Mouse (Mus musculus): ENCODE measurements at regions not wholly inside any gene's neighbourhood (a gene's known extent, or its start where the extent isn't known, plus 50 kb on each side); places are given as distances from the start of the nearest gene placed in this dataset.
A peak's percentile ranks its signal among the peaks of the same experiment; 100 is the strongest.

DNA sequence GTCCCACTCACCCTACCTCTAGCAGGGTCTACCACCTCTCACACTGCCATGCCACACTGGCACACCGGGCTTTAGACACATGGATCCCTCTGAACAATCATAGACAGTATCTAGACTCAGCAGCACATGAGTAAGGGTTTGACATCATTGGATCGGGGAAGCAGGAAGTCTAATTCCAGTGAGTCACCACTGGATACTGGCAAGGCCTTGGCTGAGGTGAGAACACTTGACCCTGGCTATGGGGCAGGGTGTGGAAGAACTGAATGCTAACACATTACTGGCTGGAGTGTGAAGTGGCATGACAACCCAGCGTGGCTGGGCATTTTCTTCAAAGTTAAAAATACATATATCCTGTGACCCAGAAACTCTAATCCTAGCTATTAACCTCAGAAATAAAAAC lies 114.4 kb downstream of the H2afy start:
- DNase-seq (ENCODE audit: extremely low spot score in 1 of 2, low spot score in 2 of 2) = no peak
- intact Hi-C loops (cut with DNase I) = no loop called here

DNA sequence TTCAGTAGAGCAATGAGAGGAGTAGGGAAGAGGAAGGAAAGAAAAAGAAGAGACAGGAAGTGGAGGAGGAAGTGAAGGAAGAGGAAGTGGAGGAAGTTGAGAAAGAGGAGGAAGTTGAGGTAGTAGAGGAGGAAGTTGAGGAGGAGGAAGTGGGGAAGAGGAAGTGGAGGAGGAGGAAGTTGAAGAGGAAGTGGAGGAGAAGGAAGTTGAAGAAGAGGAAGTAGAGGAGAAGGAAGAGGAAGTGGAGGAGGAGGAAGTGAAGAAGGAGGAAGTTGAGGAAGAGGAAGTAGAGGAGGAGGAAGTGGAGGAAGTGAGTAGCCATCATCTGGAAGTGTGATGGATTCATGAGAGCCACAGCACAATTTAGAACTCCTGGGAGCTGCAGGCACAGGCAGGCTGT lies 122.2 kb downstream of the H2afy start:
- intact Hi-C loops (cut with DNase I) = no loop called here
- DNase-seq (ENCODE audit: extremely low spot score in 1 of 2, low spot score in 2 of 2) = no peak

DNA sequence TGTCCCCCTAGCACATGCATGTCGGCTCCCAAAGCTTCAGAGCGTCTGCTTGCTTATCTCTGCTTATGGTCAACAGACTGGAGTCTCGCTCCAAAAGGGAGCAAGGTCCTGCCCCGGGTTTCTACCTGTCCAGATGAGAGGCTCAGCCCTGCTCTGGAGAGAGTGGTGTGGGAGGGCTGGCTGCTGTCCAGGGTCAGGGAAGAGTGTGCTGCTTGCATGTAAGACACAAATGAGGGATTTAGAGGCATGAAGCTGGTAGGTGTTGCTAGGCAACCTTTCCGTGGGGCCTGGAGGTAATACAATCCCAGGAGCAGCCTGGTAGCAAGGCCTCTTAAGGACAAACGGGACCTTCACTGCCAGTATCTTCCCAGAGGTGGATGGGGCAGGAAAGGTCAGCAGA lies 125.7 kb downstream of the H2afy start:
- peak in 1 of 2 experiments; percentile 40 for DNase-seq (ENCODE audit: extremely low spot score in 1 of 2, low spot score in 2 of 2)
- intact Hi-C loops (cut with DNase I) = no loop called here

DNA sequence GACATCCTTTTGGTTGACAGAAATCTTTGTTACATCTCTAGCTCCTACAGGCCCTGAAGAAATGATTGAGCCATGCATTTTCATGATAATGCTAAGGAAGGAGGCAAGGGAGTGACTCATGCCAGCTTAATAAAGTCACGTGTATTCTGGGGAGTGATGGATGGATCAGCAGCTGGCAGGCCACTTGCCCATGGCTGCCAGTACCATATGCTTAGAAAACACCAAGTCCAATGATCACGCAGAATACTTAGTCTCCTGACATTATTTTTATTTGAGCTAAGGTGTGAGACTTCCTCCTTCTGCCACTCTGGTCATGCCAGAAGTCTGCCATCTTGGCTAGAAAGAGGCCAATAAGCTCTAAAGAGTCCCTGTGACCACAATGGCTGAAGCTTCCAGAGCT lies 129.3 kb downstream of the H2afy start:
- intact Hi-C loops (cut with DNase I) = no loop called here
- peak in 1 of 2 experiments; percentile 11 for DNase-seq (ENCODE audit: extremely low spot score in 1 of 2, low spot score in 2 of 2)

DNA sequence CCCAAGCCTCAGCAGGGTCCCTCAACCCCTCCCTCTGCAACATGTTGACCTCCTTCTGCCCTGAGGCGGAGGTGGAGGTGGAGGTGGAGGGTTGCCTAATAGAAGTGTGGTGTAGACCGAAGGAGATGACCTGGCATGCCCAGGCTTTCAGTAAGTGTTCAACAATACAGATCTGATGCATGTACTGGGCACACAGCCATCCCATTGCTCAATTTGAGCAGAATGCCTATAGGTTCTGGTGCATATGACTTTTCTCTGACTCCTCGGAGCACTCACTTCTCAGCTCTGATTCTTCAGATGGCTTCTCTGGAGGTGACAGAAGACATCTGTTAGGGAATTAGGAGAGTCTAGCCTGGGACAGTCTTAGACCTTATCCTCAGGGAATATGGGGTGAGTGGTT lies 130.4 kb downstream of the H2afy start:
- peak in 1 of 2 experiments; percentile 10 for DNase-seq (ENCODE audit: extremely low spot score in 1 of 2, low spot score in 2 of 2)
- intact Hi-C loops (cut with DNase I) = no loop called here

DNA sequence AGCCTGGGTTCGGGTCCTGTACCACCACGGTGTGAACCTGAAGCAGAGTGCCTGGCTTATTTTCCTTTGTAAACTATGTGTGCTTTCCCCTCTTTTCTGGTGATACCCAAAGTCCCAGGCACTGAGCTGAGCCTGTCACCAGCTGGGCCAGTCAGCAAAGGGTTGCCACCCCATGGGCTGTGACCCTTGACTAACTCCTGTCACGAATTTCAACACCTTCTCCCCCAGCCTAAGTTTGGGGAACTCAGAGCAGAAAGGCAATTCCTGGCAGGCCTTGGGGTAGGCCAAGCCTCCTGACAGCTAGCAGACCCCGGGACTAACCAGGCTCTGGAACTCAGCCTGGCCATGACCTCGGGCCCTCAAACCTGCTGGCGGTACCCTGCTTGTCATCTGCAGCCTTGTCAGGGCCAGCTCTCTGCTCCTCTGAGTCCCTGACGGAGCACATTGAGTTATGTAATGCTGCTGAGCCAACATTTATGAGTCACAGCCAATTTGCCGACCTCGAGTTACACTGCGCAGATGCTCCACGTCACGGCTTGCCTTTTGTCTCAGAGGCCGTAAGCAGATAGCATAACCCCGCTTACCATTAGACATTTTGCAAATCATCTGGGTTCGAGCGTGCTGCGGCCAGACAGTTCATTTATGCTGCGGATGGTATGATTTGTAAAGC lies 132.3 kb downstream of the H2afy start:
- DNase-seq (ENCODE audit: extremely low spot score in 1 of 2, low spot score in 2 of 2) = no peak
- intact Hi-C loops (cut with DNase I) = no loop called here

DNA sequence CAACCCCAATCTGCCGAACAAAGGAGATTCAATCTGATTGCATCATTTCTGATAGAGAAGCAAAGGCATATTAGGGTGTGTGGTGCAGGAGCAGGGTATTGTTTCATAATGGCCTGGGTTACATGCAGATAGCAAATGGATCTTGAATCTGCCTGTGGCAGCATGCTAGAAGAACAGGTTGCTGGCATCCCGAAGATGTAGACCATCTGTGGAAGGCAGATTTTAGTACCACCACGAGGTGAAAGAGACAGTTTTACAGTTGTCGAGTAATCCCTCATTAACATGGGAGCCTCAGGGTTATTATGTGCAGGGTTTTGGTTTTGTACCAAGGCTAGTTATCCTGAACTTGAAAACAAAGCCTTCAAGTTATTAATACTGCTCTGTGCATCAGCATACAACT lies 140.9 kb downstream of the H2afy start:
- peak in 1 of 2 experiments; percentile 6 for DNase-seq (ENCODE audit: extremely low spot score in 1 of 2, low spot score in 2 of 2)
- intact Hi-C loops (cut with DNase I) = no loop called here

DNA sequence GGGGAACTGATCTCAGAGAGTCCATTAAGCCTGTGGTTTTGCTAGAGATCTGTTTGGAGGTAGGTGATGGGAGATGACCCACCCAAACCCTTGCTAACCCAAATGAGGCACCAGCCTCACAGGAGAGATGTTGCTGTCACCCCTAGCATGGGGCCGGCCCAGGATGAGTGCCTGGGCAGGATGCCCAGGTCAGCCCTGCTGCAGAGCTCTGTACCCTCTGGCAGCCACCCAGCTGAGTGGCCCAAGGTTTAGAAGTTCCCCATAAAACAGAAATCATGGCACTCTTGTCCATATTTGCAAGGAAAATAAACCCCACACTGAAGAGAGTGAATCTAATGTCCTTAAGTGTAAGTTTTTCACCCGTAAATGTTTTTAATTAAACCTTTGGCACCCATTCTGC lies 141.7 kb downstream of the H2afy start:
- DNase-seq (ENCODE audit: extremely low spot score in 1 of 2, low spot score in 2 of 2) = peak in 1 of 2 experiments; percentile 37
- intact Hi-C loops (cut with DNase I) = no loop called here

DNA sequence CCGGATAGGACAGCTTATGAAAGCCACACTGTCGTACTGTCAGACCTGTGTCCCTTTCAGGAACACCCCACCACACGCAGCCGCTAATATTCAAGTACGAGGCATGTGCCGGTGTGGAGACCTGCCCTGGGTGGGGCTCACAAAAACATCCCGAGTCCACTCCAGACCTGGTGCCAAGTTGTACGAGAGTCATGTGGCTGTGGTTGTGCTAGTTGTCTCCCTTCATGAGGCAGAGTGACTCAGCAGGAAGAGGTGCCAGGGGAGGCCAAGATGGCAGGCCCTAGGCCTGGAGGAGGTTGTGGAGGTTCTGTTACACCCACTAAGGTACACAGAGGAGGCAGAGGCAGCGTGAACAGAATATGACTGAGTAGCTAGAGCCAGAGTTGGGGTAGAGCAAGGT lies 143.5 kb downstream of the H2afy start:
- intact Hi-C loops (cut with DNase I) = no loop called here
- no peak for DNase-seq (ENCODE audit: extremely low spot score in 1 of 2, low spot score in 2 of 2)

DNA sequence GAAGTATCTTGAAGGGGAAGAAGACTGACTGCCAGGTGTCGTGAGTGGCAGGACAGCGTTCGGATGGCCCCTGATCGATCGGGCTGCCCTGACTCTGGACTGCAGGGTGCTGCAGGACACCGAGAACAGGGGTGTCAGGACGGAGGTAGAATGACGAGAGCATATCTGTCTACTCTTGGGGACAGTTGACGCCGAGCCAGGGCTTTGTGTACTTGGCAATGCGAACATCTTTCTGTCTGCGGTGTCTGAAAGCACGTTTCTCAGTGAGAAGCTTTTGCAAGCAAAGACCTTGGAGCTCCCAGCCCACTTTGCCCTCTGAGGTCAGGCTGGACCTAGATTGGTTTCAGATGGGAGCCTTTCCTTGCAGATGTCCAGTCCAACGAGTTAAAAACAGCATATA lies 144.9 kb downstream of the H2afy start:
- no peak for DNase-seq (ENCODE audit: extremely low spot score in 1 of 2, low spot score in 2 of 2)
- intact Hi-C loops (cut with DNase I) = no loop called here

DNA sequence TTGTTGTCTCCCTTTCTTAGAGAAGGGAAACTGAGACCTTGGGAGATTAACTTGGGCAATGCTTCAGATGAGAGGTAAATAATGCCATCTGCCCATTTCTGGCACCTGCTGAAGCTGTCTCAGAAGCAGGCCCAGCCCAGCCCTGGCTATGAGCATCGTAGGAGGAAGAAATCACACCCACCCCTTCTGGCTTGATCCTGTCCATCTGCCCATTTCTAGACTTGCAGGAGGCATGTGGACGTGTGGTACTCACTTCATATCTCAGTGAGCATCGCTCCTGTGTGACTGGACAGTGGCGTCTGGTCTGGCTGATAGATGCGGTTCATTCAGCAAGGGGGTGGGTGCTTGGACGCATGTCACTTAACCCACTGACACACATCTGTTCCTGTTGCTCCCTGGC lies 146.0 kb downstream of the H2afy start:
- intact Hi-C loops (cut with DNase I) = no loop called here
- no peak for DNase-seq (ENCODE audit: extremely low spot score in 1 of 2, low spot score in 2 of 2)

DNA sequence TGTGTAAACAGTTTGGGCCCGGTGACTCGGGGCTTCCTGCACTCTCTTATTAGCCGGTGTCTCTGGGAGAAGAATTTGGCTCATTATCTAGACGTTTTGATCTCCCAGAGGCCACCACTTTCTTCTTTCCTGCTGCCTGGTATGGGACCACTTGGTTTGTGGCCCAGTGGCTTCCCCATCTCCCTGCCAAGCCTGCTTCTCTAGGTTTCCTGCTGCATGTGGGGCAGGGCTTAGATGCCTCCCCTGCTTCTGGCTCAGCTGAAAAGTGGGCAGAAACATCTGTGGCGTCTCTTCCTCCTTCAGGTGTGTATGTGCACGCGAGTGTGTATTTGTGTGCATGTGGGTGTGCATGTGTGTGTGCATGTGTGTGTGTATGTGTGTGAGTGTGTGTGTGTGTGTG lies 146.8 kb downstream of the H2afy start:
- intact Hi-C loops (cut with DNase I) = no loop called here
- DNase-seq (ENCODE audit: extremely low spot score in 1 of 2, low spot score in 2 of 2) = no peak

DNA sequence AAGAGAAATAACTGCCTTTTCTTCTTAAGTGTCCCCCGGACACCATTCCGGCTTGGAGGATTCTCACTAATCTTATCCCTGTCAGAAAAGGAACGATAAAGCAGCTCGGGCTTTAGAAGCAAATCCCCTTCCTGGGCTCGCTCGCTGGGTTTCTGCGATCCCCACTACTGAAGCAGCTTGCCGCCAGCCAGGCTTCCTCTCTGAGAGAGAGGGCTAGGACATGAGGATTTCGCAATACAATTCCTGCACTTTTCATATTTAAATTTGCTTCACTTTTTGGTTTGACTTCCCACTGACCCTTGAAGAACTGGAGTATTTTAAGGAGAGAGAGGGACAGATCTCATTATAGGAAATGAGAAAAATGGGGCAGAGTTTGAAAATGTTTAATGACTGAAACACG lies 149.4 kb upstream of the Pitx1 start:
- intact Hi-C loops (cut with DNase I) = no loop called here

DNA sequence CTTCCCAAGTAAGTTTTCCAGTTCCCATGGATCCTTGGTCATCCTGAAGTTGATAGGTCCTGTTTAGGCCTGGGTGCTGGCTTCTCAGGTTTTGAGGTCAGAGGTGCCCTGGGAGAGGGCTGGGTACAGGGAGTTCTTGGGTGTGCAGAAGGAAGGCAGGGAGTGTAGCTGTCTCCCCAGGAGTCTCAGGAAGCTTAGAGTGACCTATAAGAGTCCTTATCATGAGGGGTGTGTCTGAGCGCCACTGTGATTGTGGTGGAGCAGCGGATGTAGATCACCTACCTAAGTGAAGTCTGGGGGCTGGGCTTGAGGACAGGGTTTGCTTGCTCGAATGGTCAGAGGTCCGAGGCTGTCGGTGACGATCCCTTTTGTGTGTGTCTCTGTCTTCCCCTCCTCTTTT lies 148.8 kb upstream of the Pitx1 start:
- intact Hi-C loops (cut with DNase I) = no loop called here
- no peak for DNase-seq (ENCODE audit: extremely low spot score in 1 of 2, low spot score in 2 of 2)

More for the DNA sequence above, 149.4 kb upstream of the Pitx1 start:
- no peak for DNase-seq (ENCODE audit: extremely low spot score in 1 of 2, low spot score in 2 of 2)

DNA sequence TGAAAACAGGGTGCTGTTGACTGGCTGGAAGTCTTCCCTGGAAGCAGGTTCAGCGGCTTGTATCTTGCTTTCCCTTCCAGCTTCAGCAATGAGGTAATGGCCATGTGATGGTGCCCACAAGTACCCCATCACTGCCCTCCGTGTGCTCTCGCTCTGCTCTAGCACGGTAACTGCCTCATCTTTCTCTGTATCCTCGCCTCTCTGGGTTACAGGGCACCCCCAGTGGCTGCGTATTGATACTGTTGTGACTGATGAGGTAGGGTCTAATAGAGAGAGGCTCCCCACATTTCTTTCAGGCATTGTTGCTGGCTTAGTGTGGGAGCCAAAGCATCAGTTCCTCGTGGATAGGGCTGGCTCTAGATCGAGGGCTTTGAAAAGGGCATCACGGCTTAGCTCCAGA lies 147.9 kb upstream of the Pitx1 start:
- no peak for DNase-seq (ENCODE audit: extremely low spot score in 1 of 2, low spot score in 2 of 2)
- intact Hi-C loops (cut with DNase I) = no loop called here

DNA sequence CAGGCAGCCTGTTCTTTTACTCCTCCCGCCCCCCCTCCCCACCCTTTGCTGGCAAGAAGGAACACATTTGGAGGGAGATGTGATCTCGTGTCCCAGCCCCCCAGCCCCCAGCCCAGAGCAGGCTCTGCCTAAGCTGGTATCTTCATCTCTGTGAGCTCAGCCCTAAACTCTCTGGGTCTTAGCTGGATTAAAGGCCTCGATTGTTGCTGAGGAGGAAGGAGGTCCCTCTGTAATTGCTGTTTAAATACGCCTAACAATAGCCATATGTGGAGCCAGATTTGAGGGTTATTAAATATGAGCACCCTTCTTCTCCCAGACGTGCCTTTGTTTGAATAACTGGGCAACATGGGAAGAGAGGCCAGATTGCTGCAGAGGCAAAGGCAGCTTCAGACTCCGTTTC lies 145.0 kb upstream of the Pitx1 start:
- DNase-seq (ENCODE audit: extremely low spot score in 1 of 2, low spot score in 2 of 2) = no peak
- intact Hi-C loops (cut with DNase I) = no loop called here

DNA sequence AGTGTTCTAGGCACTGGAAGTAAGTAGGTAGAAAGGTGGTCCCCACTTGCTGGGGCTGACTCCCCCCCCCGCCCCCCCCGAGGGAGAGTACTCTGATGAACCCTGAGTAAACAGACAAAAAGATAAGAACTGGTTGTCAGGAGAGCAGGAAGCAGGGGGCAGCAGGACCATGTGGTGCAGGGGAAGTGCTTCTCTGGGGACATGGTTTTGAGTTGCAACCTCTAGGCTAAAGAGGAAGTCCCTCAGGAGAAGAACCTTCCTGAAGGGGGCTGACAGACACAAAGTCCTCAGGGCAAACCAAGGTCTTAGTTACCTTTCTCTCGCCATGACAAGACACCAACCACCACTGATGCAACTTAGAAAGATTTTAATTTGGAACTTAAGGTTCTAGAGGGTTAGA lies 141.9 kb upstream of the Pitx1 start:
- no peak for DNase-seq (ENCODE audit: extremely low spot score in 1 of 2, low spot score in 2 of 2)
- intact Hi-C loops (cut with DNase I) = no loop called here

DNA sequence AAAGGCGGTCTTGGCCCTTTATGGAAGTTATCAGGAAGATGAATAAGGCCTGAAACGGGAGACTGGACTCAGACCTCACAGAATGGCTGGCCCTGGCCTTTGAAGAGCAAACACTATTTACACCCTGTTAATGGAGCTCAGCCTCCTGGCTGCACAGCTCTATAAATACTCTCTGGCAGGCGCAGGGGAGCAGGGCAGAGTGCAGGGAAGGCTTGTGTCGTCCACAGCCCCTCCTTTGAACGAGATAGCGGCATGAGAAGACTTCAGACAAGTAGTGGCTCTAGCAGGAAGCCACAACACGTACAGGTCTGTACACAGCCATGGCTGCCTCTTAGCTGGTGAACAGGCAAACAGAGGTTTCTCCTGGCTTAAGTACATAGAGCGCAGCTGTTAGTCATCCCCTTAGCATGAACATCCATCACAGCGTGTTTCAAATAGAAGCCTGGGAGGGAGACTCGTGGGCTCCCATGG lies 141.0 kb upstream of the Pitx1 start:
- intact Hi-C loops (cut with DNase I) = no loop called here
- DNase-seq (ENCODE audit: extremely low spot score in 1 of 2, low spot score in 2 of 2) = no peak

DNA sequence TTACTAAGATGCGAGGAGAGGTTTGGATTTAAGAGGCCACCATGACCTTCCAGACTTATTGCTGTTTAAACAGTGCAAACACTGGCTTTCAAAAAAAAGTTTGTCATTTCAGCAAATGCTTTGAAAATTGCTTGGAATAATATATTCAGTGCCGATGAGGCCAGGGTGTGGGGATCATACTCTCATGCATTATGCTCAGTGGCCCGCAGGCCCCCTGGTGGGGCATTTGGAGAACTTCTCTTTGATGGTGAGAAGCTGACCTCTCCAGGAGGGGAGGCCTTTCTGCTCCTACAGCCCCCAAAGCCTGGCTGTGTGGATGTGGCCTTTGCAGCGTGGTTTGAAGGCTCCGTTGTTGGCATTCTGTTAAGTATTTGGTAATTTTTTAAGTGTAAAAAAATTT lies 138.1 kb upstream of the Pitx1 start:
- DNase-seq (ENCODE audit: extremely low spot score in 1 of 2, low spot score in 2 of 2) = no peak

DNA sequence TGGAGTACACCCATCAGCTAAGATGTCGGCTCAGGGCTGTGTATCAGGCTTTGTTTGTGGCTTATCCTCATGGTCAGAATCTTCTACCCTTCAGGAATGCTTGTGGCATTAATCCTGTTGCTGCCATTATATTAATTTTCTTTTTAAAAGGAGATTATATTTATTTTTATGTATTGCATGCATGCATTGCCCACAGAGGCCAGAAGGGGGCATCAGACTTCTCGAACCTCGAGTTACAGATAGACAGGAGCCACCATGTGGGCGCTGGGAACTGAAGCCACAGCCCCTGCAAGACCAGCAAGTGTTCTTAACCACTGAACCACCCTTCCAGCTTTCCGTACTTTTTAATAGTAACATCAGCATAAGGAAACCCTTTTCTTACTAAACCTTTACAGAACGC lies 134.7 kb upstream of the Pitx1 start:
- intact Hi-C loops (cut with DNase I) = no loop called here
- no peak for DNase-seq (ENCODE audit: extremely low spot score in 1 of 2, low spot score in 2 of 2)

More for the DNA sequence above, 138.1 kb upstream of the Pitx1 start:
- intact Hi-C loops (cut with DNase I) = no loop called here

DNA sequence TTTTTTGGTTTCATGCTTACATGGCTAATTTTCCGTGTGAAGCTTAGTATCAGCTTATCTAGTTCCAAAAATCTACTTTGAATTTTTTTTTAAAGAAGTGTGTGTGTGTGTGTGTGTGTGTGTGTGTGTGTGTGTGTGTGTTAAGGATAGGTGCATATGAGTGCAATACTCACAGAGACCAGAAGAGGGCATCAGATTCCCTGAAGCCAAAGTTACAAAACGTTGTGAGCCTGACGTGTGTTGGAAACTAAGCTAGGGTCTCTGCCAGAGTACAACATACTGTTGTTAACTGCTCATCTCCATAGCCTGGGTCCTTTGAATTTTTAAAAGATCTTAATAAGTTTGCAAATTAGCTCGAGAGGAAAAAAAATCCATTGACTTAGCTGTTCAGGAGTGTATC lies 133.5 kb upstream of the Pitx1 start:
- intact Hi-C loops (cut with DNase I) = loop anchor here (10.0 kb wide), 1 partner anchor 285 kb away; the partner anchor contains the start of gene Neurog1
- DNase-seq (ENCODE audit: extremely low spot score in 1 of 2, low spot score in 2 of 2) = no peak

All from left cerebral cortex, postnatal 10 days (tissue).